7 mouse cellular contexts compared by ENCODE assay signal in genomic region chr15:80340348-80340747, GRCm38 (mm10). TPM values are rescaled to one million over a fixed set of nuclear protein-coding genes. Genes with fewer than 3 reads are reported as not detected.
DNase-seq lines count a peak whose midpoint lies in the region; ATAC-seq lines count a peak whose summit lies in the region.

No protein-coding gene starts in this region.

- no peak overlapping the region for H3K9ac ChIP-seq in hindbrain, embryonic 16.5 days (ENCODE audit: low read depth, low read length)
- H3K9ac ChIP-seq in limb, embryonic 11.5 days (ENCODE audit: low read length), result no peak overlapping the region

- H3K4me2 ChIP-seq in hindbrain, embryonic 16.5 days (ENCODE audit: low read length), result no peak overlapping the region
- no peak overlapping the region for H3K4me2 ChIP-seq in limb, embryonic 11.5 days (ENCODE audit: low read depth, severe bottlenecking)

- DNase-seq in hindbrain, embryonic 10.5 days (ENCODE audit: low spot score), result peak; percentile 47
- peak; percentile 42 for DNase-seq in 3T3-L1 (ENCODE audit: low read depth, low spot score)
- DNase-seq in B cell, adult 2 months, result peak; percentile 61 to 62
- peak; percentile 39 for DNase-seq in c-Kit-positive CD71-positive TER-119-positive erythroid progenitor cells, embryonic 14.5 days (ENCODE audit: low spot score)
- DNase-seq in limb, embryonic 11.5 days (ENCODE audit: low spot score), result peak; percentile 57
- DNase-seq in spleen, postnatal 10 days (ENCODE audit: low spot score in 2 of 2), result peak; percentile 45 to 69

- H3K36me3 ChIP-seq in hindbrain, embryonic 10.5 days, result no peaks in the 10 kb centered on the region
- no peaks in the 10 kb centered on the region for H3K36me3 ChIP-seq in hindbrain, embryonic 16.5 days (ENCODE audit: control insufficient read depth, insufficient read depth, low read length)
- no peaks in the 10 kb centered on the region for H3K36me3 ChIP-seq in limb, embryonic 11.5 days (ENCODE audit: control insufficient read depth, insufficient read depth, low read length)

- no peak overlapping the region for H3K4me3 ChIP-seq in hindbrain, embryonic 10.5 days
- no peak overlapping the region for H3K4me3 ChIP-seq in hindbrain, embryonic 16.5 days (ENCODE audit: low read length)
- no peak overlapping the region for H3K4me3 ChIP-seq in limb, embryonic 11.5 days (ENCODE audit: low read depth, low read length)

- WGBS in hindbrain, embryonic 10.5 days, result 82% methylated on average over 2 of the region's 2 CpGs
- 78% methylated on average over 2 of the region's 2 CpGs for WGBS in hindbrain, embryonic 16.5 days
- WGBS in limb, embryonic 11.5 days, result 81% methylated on average over 2 of the region's 2 CpGs

- H3K4me1 ChIP-seq in hindbrain, embryonic 10.5 days (replicated peaks), result peaks cover 11% of the 10 kb centered on the region
- no peaks in the 10 kb centered on the region for H3K4me1 ChIP-seq in hindbrain, embryonic 16.5 days (ENCODE audit: control insufficient read depth, insufficient read depth, low read depth, low read length)
- H3K4me1 ChIP-seq in limb, embryonic 11.5 days (ENCODE audit: control insufficient read depth, insufficient read depth, low read length), result no peaks in the 10 kb centered on the region

- no peaks in the 10 kb centered on the region; the same call in 1 of the 2 replicates for H3K27me3 ChIP-seq in hindbrain, embryonic 10.5 days (ENCODE audit: insufficient read depth, poor library complexity, severe bottlenecking)
- no peaks in the 10 kb centered on the region for H3K27me3 ChIP-seq in hindbrain, embryonic 16.5 days (replicated peaks; ENCODE audit: control insufficient read depth, insufficient read depth, low read length)
- H3K27me3 ChIP-seq in limb, embryonic 11.5 days (ENCODE audit: control insufficient read depth, insufficient read depth, low read length), result no peaks in the 10 kb centered on the region

- no peak for ATAC-seq in hindbrain, embryonic 16.5 days
- ATAC-seq in limb, embryonic 11.5 days (ENCODE audit: insufficient number of reproducible peaks, low FRiP score, low TSS enrichment, low read depth), result no peak

- no peak overlapping the region for H3K27ac ChIP-seq in hindbrain, embryonic 10.5 days
- H3K27ac ChIP-seq in hindbrain, embryonic 16.5 days (ENCODE audit: low read depth, low read length), result no peak overlapping the region
- H3K27ac ChIP-seq in limb, embryonic 11.5 days (replicated peaks; ENCODE audit: low read depth, low read length), result no peak overlapping the region

- no peaks in the 10 kb centered on the region for H3K9me3 ChIP-seq in hindbrain, embryonic 10.5 days
- H3K9me3 ChIP-seq in hindbrain, embryonic 16.5 days (ENCODE audit: control insufficient read depth, low read length), result no peaks in the 10 kb centered on the region
- no peaks in the 10 kb centered on the region for H3K9me3 ChIP-seq in limb, embryonic 11.5 days (ENCODE audit: control insufficient read depth, low read length)

RNA-seq across cellular contexts. Expression of gene Cacna1i, which starts 53.3 kb away (rescaled TPM):
- polyA plus RNA-seq in hindbrain, embryonic 10.5 days (2016; fragmentation: Nextera tagmentation; extraction: Ambion mirVana), result 0.01 and 0.04 TPM in 2 replicates
- 0.74 and 0.84 TPM in 2 replicates for polyA plus RNA-seq in hindbrain, embryonic 16.5 days (2015; fragmentation: Nextera tagmentation; extraction: Ambion mirVana)
- 0.01 TPM in 1 of 2 replicates, not detected in the other for polyA plus RNA-seq in limb, embryonic 11.5 days (2014; fragmentation: Nextera tagmentation; extraction: Ambion mirVana)
